Mouse (Mus musculus): ENCODE measurements around the gene Slc26a8. TPM values are rescaled to one million over a fixed set of nuclear protein-coding genes. Genes with fewer than 3 reads are reported as not detected.

Slc26a8 gene
- total RNA-seq, 1 experiment, result 1.1 TPM

- Histone ChIP-seq H3K9me3 (ENCODE audit: control insufficient read depth, insufficient read depth, low read depth, low read length) (no peaks in the 10 kb centered on the region), H3K4me1 (ENCODE audit: control insufficient read depth in 2 of 2, insufficient read depth in 2 of 2, low read length in 2 of 2, poor library complexity in 1 of 2) (peaks cover 0 to 7% of the 10 kb centered on the region in 2 experiments; a peak in 1 of 4 replicates), H3K4me3 (ENCODE audit: insufficient read depth in 1 of 2, low read depth in 1 of 2, low read length in 2 of 2, poor library complexity in 1 of 2, severe bottlenecking in 1 of 2) (no peak overlapping the region), H3K9ac (ENCODE audit: insufficient read depth, low read depth, low read length, poor library complexity, severe bottlenecking) (no peak overlapping the region), H3K27ac (ENCODE audit: insufficient read depth, low read depth, low read length, poor library complexity, severe bottlenecking) (no peak overlapping the region), H3K36me3 (ENCODE audit: control insufficient read depth, insufficient read depth, low read length, poor library complexity, severe bottlenecking) (peaks cover 2% of the 10 kb centered on the region; the same call in 1 of the 2 replicates)
- DNase-seq (ENCODE audit: low read depth, low spot score), result no peak
- TF ChIP-seq ZNF384 (IDR thresholded peaks at IDR 0.05; ENCODE audit: low read depth, low read length) (no peak), ZC3H11A (IDR thresholded peaks at IDR 0.05; ENCODE audit: borderline replicate concordance, low read depth, low read length) (no peak), CHD2 (IDR thresholded peaks at IDR 0.05; ENCODE audit: low read depth, low read length) (no peak), MAFK (IDR thresholded peaks at IDR 0.05; ENCODE audit: insufficient read depth, low read depth, low read length) (no peak), HCFC1 (IDR thresholded peaks at IDR 0.05; ENCODE audit: borderline replicate concordance, insufficient read depth, low read length) (no peak)
- in situ Hi-C loops (cut with MboI; ENCODE audit: low sequenced_read_pairs in 2 of 2, unreplicated experiment in 2 of 2), result no loop called here
Measured at GRCm38 (mm10) chr17:28701171-28701570, 11.1 kb upstream of the Slc26a8 start.

GRCm38 (mm10) chr17:28699789-28700188, 9.8 kb upstream of the Slc26a8 start:
- in situ Hi-C loops (cut with MboI; ENCODE audit: low sequenced_read_pairs in 2 of 2, unreplicated experiment in 2 of 2), result no loop called here
- Histone ChIP-seq H3K27ac (ENCODE audit: insufficient read depth, low read depth, low read length, poor library complexity, severe bottlenecking) (no peak overlapping the region), H3K4me3 (ENCODE audit: insufficient read depth in 1 of 2, low read depth in 1 of 2, low read length in 2 of 2, poor library complexity in 1 of 2, severe bottlenecking in 1 of 2) (no peak overlapping the region), H3K4me1 (ENCODE audit: control insufficient read depth in 2 of 2, insufficient read depth in 2 of 2, low read length in 2 of 2, poor library complexity in 1 of 2) (peaks cover 0 to 7% of the 10 kb centered on the region in 2 experiments; a peak in 1 of 4 replicates), H3K9me3 (ENCODE audit: control insufficient read depth, insufficient read depth, low read depth, low read length) (no peaks in the 10 kb centered on the region), H3K36me3 (ENCODE audit: control insufficient read depth, insufficient read depth, low read length, poor library complexity, severe bottlenecking) (0 out of 2 replicates have a peak, but pooled peaks cover 2% of the 10 kb centered on the region), H3K9ac (ENCODE audit: insufficient read depth, low read depth, low read length, poor library complexity, severe bottlenecking) (no peak overlapping the region)
- TF ChIP-seq HCFC1 (IDR thresholded peaks at IDR 0.05; ENCODE audit: borderline replicate concordance, insufficient read depth, low read length), result no peak
- TF ChIP-seq CHD2 (IDR thresholded peaks at IDR 0.05; ENCODE audit: low read depth, low read length), result no peak
- TF ChIP-seq MAFK (IDR thresholded peaks at IDR 0.05; ENCODE audit: insufficient read depth, low read depth, low read length), result no peak
- no peak for TF ChIP-seq ZNF384 (IDR thresholded peaks at IDR 0.05; ENCODE audit: low read depth, low read length)
- TF ChIP-seq ZC3H11A (IDR thresholded peaks at IDR 0.05; ENCODE audit: borderline replicate concordance, low read depth, low read length), result no peak
- DNase-seq (ENCODE audit: low read depth, low spot score), result no peak

GRCm38 (mm10) chr17:28698672-28699071, 8.6 kb upstream of the Slc26a8 start:
- Histone ChIP-seq H3K4me3 (ENCODE audit: insufficient read depth in 1 of 2, low read depth in 1 of 2, low read length in 2 of 2, poor library complexity in 1 of 2, severe bottlenecking in 1 of 2) (no peak overlapping the region), H3K4me1 (ENCODE audit: control insufficient read depth in 2 of 2, insufficient read depth in 2 of 2, low read length in 2 of 2, poor library complexity in 1 of 2) (peaks cover 0 to 8% of the 10 kb centered on the region in 2 experiments; a peak in 1 of 4 replicates), H3K9ac (ENCODE audit: insufficient read depth, low read depth, low read length, poor library complexity, severe bottlenecking) (no peak overlapping the region), H3K9me3 (ENCODE audit: control insufficient read depth, insufficient read depth, low read depth, low read length) (no peaks in the 10 kb centered on the region), H3K36me3 (ENCODE audit: control insufficient read depth, insufficient read depth, low read length, poor library complexity, severe bottlenecking) (peaks cover 3% of the 10 kb centered on the region; the same call in 1 of the 2 replicates), H3K27ac (ENCODE audit: insufficient read depth, low read depth, low read length, poor library complexity, severe bottlenecking) (no peak overlapping the region)
- in situ Hi-C loops (cut with MboI; ENCODE audit: low sequenced_read_pairs in 2 of 2, unreplicated experiment in 2 of 2), result no loop called here
- TF ChIP-seq CHD2 (IDR thresholded peaks at IDR 0.05; ENCODE audit: low read depth, low read length) (no peak), ZNF384 (IDR thresholded peaks at IDR 0.05; ENCODE audit: low read depth, low read length) (no peak), MAFK (IDR thresholded peaks at IDR 0.05; ENCODE audit: insufficient read depth, low read depth, low read length) (no peak), ZC3H11A (IDR thresholded peaks at IDR 0.05; ENCODE audit: borderline replicate concordance, low read depth, low read length) (no peak), HCFC1 (IDR thresholded peaks at IDR 0.05; ENCODE audit: borderline replicate concordance, insufficient read depth, low read length) (no peak)
- no peak for DNase-seq (ENCODE audit: low read depth, low spot score)

DNA sequence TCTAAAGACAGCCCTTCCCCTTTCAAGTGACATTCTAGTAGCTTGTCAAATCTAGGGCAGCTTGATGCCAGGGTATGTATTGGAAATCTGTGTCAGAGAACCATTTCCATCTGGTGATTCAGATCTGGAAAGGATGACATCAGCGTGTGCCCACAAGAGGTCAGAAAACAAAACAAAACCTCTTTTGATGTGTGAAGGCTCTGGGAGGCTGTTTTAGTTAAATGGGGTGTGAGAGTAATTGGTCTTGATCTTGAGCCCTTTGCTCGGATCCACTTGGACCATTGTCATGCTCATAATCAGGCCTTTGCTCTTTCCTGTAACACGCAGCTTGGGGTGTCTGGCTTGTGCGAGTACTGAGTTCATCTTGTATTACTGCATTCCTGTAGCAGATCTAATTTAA, 8.2 kb upstream of the Slc26a8 start:
- in situ Hi-C loops (cut with MboI; ENCODE audit: low sequenced_read_pairs in 2 of 2, unreplicated experiment in 2 of 2), result no loop called here
- Histone ChIP-seq H3K9ac (ENCODE audit: insufficient read depth, low read depth, low read length, poor library complexity, severe bottlenecking) (no peak overlapping the region), H3K9me3 (ENCODE audit: control insufficient read depth, insufficient read depth, low read depth, low read length) (no peaks in the 10 kb centered on the region), H3K4me3 (ENCODE audit: insufficient read depth in 1 of 2, low read depth in 1 of 2, low read length in 2 of 2, poor library complexity in 1 of 2, severe bottlenecking in 1 of 2) (no peak overlapping the region), H3K36me3 (ENCODE audit: control insufficient read depth, insufficient read depth, low read length, poor library complexity, severe bottlenecking) (peaks cover 5% of the 10 kb centered on the region; the same call in 1 of the 2 replicates), H3K4me1 (ENCODE audit: control insufficient read depth in 2 of 2, insufficient read depth in 2 of 2, low read length in 2 of 2, poor library complexity in 1 of 2) (peaks cover 0 to 10% of the 10 kb centered on the region in 2 experiments; a peak in 1 of 4 replicates), H3K27ac (ENCODE audit: insufficient read depth, low read depth, low read length, poor library complexity, severe bottlenecking) (no peak overlapping the region)
- no peak for DNase-seq (ENCODE audit: low read depth, low spot score)
- TF ChIP-seq ZNF384 (IDR thresholded peaks at IDR 0.05; ENCODE audit: low read depth, low read length) (no peak), ZC3H11A (IDR thresholded peaks at IDR 0.05; ENCODE audit: borderline replicate concordance, low read depth, low read length) (no peak), CHD2 (IDR thresholded peaks at IDR 0.05; ENCODE audit: low read depth, low read length) (no peak), HCFC1 (IDR thresholded peaks at IDR 0.05; ENCODE audit: borderline replicate concordance, insufficient read depth, low read length) (no peak), MAFK (IDR thresholded peaks at IDR 0.05; ENCODE audit: insufficient read depth, low read depth, low read length) (no peak)

Measured in ES-E14 (cell line).